Mouse (Mus musculus) hindbrain, embryonic 12.5 days (tissue): Measurements from ENCODE around the gene Oser1. TPM values are rescaled to one million over a fixed set of nuclear protein-coding genes. Genes with fewer than 3 reads are reported as not detected.
"Not testable (repeated sequence)": the region's sequence is repeated elsewhere in the genome, so short reads cannot be mapped to it uniquely, and the experiment has no call there.

ENCODE experiments used
- ATAC-seq: fragments of 200-750 bp; cut with Nextera tagmentation; 2 replicates; pipeline ENCODE4 v1.8.0; 2017; ENCODE audit warnings: moderate TSS enrichment; ENCODE audit not compliant: low FRiP score
- H3K27ac ChIP-seq: fragments of 300-500 bp; sonication (generic); 2 replicates; pipeline ENCODE4 v1.5.1; 2016; ENCODE audit warnings: mild to moderate bottlenecking
- H3K27me3 ChIP-seq: fragments of 300-500 bp; sonication (generic); 2 replicates; pipeline ENCODE4 v1.6.1; 2016; ENCODE audit warnings: mild to moderate bottlenecking
- H3K36me3 ChIP-seq: fragments of 300-500 bp; sonication (generic); 2 replicates; pipeline ENCODE4 v1.6.1; 2016; ENCODE audit warnings: mild to moderate bottlenecking
- H3K4me1 ChIP-seq: fragments of 300-500 bp; sonication (generic); 2 replicates; pipeline ENCODE4 v1.6.1; 2016
- H3K4me2 ChIP-seq: fragments of 300-500 bp; sonication (generic); replicated peaks from 2 replicates; pipeline ENCODE4 v1.6.1; 2016; ENCODE audit warnings: mild to moderate bottlenecking
- H3K4me3 ChIP-seq: fragments of 300-500 bp; sonication (generic); 2 replicates; pipeline ENCODE4 v1.5.1; 2016; ENCODE audit warnings: mild to moderate bottlenecking
- H3K9ac ChIP-seq: fragments of 300-500 bp; sonication (generic); 2 replicates; pipeline ENCODE4 v1.6.1; 2016; ENCODE audit warnings: mild to moderate bottlenecking, moderate library complexity
- H3K9me3 ChIP-seq: fragments of 300-500 bp; sonication (generic); replicated peaks from 2 replicates; pipeline ENCODE4 v1.6.1; 2016; ENCODE audit warnings: mild to moderate bottlenecking
- WGBS: fragments of 180-500 bp; shearing (Covaris S2); methylation state at CpG from one replicate; pipeline ENCODE4 v1.1.7; 2016; 5-methylcytosine and 5-hydroxymethylcytosine counted together
- polyA plus RNA-seq: library from polyadenylated mRNA; unstranded; fragments of >200 nt; fragmentation: Nextera tagmentation; extraction: Ambion mirVana; gene quantifications from 2 replicates; pipeline ENCODE4 v1.2.1, GENCODE M21; 2016

Gene Oser1
- polyA plus RNA-seq, 1 experiment from 2014 or later, result 67.9 TPM

DNA sequence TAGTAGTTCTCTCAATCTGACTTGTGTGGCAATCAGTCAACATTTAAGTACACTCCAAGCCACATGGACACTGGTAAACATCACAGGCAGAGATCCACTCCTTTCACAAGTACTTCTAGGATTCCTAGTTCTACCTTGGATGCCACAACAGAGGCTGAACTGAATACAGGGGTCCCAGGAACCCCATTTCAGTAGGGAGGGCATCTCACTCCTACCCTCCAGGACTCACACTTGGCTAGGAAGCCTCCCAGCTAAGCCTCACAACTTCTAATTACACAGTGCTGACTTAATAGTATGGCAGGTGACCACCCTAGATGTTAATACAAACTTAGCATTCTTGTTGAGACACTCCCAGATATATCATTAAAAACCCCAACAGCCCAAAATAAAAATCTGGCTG is 6.7 kb downstream of the Oser1 start:
- Histone ChIP-seq H3K9me3 (no peaks in the 10 kb centered on the region), H3K27ac (no peak overlapping the region), H3K9ac (peak overlapping the region; percentile 91), H3K36me3 (peaks cover 16% of the 10 kb centered on the region), H3K4me2 (peak overlapping the region; percentile 96), H3K4me1 (peaks cover 27% of the 10 kb centered on the region), H3K27me3 (no peaks in the 10 kb centered on the region), H3K4me3 (peak overlapping the region; percentile 98)
- no peak for ATAC-seq

DNA sequence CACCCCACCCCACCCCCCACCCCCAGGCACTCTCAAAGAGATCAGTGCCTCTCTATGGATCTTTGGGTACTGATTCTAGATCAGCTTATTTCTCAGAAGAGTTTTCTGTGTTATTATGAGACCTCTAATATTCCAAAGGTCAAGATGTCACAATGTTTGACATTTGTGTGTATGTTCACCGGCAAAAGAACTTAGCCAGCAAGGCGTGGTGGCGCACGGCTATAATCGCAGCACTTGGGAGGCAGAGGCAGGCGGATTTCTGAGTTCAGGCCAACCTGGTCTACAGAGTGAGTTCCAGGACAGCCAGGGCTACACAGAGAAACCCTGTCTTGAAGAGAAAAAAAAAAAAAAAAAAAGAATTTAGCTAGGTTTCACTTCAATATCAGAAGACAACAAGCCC is 7.5 kb downstream of the Oser1 start:
- no peak for ATAC-seq
- peaks cover 27% of the 10 kb centered on the region for H3K4me1 ChIP-seq
- 93% methylated on average over 6 of the region's 6 CpGs for WGBS
- H3K4me3 ChIP-seq, result no peak overlapping the region
- no peaks in the 10 kb centered on the region for H3K27me3 ChIP-seq
- no peak overlapping the region for H3K27ac ChIP-seq
- H3K4me2 ChIP-seq, result no peak overlapping the region
- no peaks in the 10 kb centered on the region for H3K9me3 ChIP-seq
- no peak overlapping the region for H3K9ac ChIP-seq
- H3K36me3 ChIP-seq, result peaks cover 16% of the 10 kb centered on the region

DNA sequence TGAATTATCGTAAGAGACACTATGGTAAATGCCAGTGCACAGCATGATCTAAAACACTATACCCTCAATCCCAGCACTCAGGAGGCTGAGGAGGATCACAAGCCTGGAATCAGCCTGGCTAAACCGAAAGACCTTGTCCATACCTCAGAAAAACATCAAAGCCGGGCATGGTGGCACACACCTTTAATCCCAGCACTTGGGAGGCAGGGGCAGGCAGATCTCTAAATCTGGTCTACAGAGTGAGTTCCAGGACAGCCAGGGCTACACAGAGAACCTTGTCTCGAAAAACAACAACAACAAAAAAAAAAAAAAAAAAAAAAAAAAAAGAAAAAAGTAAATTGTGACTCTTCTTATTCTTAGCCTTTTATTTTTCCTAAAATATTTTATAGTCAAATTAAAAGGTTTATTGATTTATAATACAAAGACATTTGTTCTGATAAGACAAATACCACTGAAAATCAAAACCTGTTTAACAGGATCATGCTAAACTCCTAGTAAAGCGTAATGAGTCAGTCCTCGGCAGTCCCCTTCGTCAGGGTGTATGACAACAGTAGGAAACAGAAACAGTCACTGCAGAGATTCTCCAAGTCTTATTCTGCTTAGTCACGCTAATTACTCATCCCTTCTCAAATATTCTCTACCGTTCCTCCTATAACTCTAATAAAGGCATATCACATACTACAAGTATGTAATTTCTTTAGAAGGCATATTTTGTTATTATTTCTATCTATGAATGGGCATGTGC is 11.5 kb downstream of the Oser1 start:
- ATAC-seq, result no peak
- H3K9ac ChIP-seq, result no peak overlapping the region
- H3K4me3 ChIP-seq, result no peak overlapping the region
- peaks cover 52% of the 10 kb centered on the region for H3K36me3 ChIP-seq
- H3K27me3 ChIP-seq, result no peaks in the 10 kb centered on the region
- no peaks in the 10 kb centered on the region for H3K9me3 ChIP-seq
- no peak overlapping the region for H3K4me2 ChIP-seq
- WGBS, result 94% methylated on average over 9 of the region's 9 CpGs
- H3K27ac ChIP-seq, result no peak overlapping the region
- H3K4me1 ChIP-seq, result peaks cover 7% of the 10 kb centered on the region

DNA sequence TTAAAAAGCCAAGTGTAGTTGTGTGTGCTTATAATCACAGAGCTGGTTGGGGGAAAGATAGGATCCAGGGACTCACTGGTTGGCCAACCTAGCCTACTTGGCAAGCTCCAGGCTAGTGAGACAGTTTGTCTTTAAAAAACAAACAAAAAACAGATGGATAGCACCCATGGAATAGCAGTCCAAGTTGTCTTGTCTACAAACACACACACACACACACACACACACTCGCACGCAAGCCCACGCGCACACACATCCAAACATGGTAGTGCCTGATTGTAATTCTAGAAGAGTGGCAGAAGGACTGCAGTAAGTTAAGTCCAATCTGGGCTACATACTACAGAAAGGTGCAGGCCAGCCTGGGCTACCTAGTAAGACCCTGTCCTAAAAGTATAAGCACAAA is 12.1 kb downstream of the Oser1 start:
- no peak overlapping the region for H3K9ac ChIP-seq
- no peak overlapping the region for H3K4me3 ChIP-seq
- no peak for ATAC-seq
- no peaks in the 10 kb centered on the region for H3K27me3 ChIP-seq
- no peak overlapping the region for H3K4me2 ChIP-seq
- 99% methylated on average over 4 of the region's 4 CpGs for WGBS
- peaks cover 55% of the 10 kb centered on the region for H3K36me3 ChIP-seq
- no peaks in the 10 kb centered on the region for H3K9me3 ChIP-seq
- peaks cover 1% of the 10 kb centered on the region; the same call in 1 of the 2 replicates for H3K4me1 ChIP-seq
- no peak overlapping the region for H3K27ac ChIP-seq

DNA sequence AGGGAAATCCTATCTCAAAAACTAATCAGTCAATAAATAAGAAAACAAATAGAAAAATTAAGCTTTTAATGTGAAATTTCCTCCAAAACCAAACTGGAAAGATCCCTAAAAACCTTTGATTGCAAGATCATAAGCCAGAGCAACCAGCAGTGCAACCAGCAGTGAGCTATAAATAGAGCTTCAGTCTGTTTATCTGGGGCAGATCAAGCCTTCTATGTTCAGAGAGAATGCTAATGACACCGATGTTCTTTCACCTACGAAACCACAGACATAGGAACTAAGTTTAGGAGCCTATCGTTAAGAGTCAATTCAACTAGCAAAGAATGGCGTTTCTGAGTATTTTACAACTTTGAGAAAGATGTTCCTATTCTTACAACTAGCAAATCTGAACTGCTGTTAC is 12.7 kb downstream of the Oser1 start:
- WGBS, result 94% methylated on average over 4 of the region's 4 CpGs
- no peak overlapping the region for H3K4me3 ChIP-seq
- no peak for ATAC-seq
- no peaks in the 10 kb centered on the region for H3K9me3 ChIP-seq
- peaks cover 61% of the 10 kb centered on the region for H3K36me3 ChIP-seq
- H3K4me1 ChIP-seq, result no peaks in the 10 kb centered on the region
- H3K27me3 ChIP-seq, result no peaks in the 10 kb centered on the region
- no peak overlapping the region for H3K4me2 ChIP-seq
- no peak overlapping the region for H3K27ac ChIP-seq
- no peak overlapping the region for H3K9ac ChIP-seq

DNA sequence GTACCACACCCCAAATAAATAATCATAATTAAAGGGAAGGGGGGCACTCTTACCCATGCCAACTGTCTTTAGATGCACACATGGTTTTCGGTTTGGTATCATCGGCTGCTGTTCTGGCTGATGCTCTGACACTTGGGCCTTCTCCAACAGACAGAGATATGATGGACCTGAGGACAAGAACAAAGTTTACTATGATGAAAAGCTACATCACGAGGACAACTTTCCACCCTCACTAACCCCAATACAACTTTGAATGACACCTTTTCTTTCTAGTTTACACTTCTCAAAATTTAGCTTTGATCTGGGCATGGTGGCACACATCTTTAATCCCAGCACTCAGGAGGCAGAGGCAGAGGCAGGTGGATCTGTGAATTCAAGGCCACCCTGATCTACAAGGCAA is 13.2 kb downstream of the Oser1 start:
- H3K36me3 ChIP-seq, result peaks cover 62% of the 10 kb centered on the region
- H3K4me2 ChIP-seq, H3K9ac ChIP-seq, H3K9me3 ChIP-seq, H3K4me1 ChIP-seq, ATAC-seq, H3K27ac ChIP-seq, H3K27me3 ChIP-seq, H3K4me3 ChIP-seq: not testable (repeated sequence)
- WGBS, result 97% methylated on average over 3 of the region's 3 CpGs

DNA sequence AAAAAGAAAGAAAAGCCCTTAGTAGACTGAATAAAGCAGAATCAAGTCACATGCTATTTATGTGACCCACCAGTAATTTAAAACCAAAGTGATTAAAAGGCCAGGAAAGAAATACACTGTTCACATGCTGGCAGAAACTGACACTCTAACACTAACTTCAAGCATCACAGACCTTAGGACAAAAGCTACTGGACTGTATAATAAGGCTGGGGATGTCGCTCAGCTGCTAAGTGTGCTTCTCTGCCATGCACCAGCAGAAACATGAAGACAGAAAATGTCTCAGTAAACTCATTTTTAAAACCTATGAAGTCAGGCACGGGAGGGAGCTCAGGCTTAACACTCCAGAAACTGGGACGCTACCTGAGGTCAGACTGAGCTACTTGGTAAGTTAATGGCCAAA is 14.3 kb downstream of the Oser1 start:
- H3K27ac ChIP-seq, result no peak overlapping the region
- no peaks in the 10 kb centered on the region for H3K9me3 ChIP-seq
- H3K36me3 ChIP-seq, result peaks cover 66% of the 10 kb centered on the region
- no peak overlapping the region for H3K4me3 ChIP-seq
- no peak overlapping the region for H3K4me2 ChIP-seq
- no peaks in the 10 kb centered on the region for H3K27me3 ChIP-seq
- WGBS, result 93% methylated on average over 3 of the region's 3 CpGs
- no peaks in the 10 kb centered on the region for H3K4me1 ChIP-seq
- no peak for ATAC-seq
- H3K9ac ChIP-seq, result no peak overlapping the region

DNA sequence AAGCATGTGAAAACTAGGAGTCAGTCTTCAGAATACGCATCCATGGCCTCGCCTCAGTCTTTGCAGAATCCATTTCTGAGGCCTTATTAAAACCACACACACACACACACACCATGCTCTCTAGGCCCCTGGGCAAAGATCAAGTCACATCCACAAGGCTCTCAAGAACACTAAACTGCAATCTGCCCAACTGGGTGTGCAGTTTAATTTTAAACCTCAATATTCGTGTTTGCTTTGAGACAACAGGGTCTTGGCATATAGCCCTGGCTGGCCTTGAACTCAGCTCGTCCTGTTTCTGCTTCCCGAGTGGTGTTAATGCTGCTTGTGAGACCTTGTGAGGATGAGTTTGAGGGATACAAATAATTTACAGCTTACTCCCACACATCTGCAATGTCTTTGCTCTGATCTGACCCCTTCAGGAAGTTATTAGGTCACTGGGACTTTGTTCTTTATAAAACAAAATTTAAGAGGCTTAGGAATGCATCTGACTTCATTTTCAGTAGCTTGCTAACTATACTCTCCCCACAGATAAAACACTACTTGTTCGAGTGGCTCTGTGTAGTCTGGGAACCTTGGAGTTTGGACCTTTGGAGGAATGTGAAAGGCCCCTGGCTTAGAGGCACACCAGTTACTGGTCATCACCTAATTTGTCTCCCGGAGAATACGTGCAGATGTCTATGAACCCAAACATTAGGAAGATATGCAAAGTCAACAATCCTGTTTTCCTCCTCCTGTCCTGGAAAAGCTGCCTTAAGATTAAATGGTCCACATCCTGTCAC is 20.3 kb downstream of the Oser1 start:
- Histone ChIP-seq H3K36me3 (peaks cover 34% of the 10 kb centered on the region), H3K9me3 (no peaks in the 10 kb centered on the region), H3K4me3 (no peak overlapping the region), H3K4me1 (no peaks in the 10 kb centered on the region), H3K27me3 (no peaks in the 10 kb centered on the region), H3K27ac (no peak overlapping the region), H3K4me2 (no peak overlapping the region), H3K9ac (no peak overlapping the region)
- ATAC-seq, result no peak
- WGBS, result 85% methylated on average over 8 of the region's 8 CpGs

DNA sequence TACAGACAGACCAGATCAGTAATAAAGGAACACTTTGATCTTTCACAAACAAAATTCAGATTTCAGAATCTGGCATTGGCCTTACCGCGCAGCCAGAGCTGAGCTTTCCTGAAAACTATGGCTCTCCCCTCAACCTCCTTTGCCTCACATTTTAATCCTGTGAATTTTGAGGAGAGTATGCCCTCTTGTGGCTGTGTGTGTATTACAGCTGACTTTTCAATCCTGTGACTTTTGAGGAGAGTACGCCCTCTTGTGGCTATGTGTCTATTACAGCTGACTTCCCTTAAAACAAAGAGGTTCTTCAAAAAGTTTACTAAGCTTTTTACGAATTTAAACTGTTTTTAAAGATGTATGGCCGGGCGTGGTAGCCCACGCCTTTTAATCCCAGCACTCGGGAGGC is 23.3 kb downstream of the Oser1 start:
- no peak overlapping the region for H3K4me2 ChIP-seq
- H3K9me3 ChIP-seq, result no peaks in the 10 kb centered on the region
- H3K4me1 ChIP-seq, result peaks cover 8% of the 10 kb centered on the region
- no peak overlapping the region for H3K27ac ChIP-seq
- peaks cover 13% of the 10 kb centered on the region for H3K36me3 ChIP-seq
- no peak for ATAC-seq
- WGBS, result 9% methylated on average over 8 of the region's 8 CpGs
- 0 out of 2 replicates have a peak, but pooled peaks cover 3% of the 10 kb centered on the region for H3K27me3 ChIP-seq
- H3K4me3 ChIP-seq, result no peak overlapping the region
- no peak overlapping the region for H3K9ac ChIP-seq

DNA sequence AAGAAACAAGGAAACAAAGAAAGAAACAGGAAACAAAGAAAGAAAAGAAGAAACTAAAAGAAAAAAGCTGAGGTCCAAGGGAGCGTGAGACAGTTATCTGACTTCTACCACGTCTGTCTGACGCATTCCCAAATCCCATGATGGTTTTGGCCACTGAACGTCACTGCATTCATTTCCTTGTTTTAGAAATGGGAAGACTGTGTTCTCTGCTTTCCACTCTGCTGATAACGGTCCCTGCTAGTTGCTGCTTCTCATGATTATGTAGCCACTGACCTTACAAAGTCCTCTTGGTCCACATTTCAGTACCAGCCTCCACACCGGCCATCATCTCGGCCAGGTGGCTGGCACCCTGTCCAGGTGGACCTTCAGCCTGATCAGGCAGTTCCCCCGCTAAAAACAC is 25.3 kb downstream of the Oser1 start:
- Histone ChIP-seq H3K4me3 (no peak overlapping the region), H3K9me3 (no peaks in the 10 kb centered on the region), H3K4me2 (no peak overlapping the region), H3K27ac (no peak overlapping the region), H3K9ac (no peak overlapping the region), H3K36me3 (no peaks in the 10 kb centered on the region), H3K4me1 (peaks cover 8% of the 10 kb centered on the region), H3K27me3 (0 out of 2 replicates have a peak, but pooled peaks cover 3% of the 10 kb centered on the region)
- WGBS, result 84% methylated on average over 8 of the region's 8 CpGs
- ATAC-seq, result no peak

DNA sequence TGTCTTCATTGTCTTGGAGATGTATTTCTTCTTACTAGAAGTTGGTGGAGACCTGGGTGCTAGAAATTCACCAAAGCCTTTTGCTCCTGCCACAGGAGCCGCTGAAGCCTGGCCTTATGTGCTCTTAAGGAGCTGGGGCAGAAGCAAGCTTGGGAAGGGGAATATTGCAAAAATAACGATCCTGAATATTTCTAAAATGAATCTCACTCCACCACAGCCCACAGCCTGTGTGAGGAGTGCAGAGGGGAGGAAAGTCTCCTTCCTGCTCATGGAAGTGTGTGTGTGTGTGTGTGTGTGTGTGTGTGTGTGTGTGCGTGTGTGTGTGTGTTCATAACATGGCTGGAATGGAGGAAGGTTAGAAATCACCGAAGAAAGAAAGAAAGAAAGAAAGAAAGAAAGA is 25.7 kb downstream of the Oser1 start:
- Histone ChIP-seq H3K9me3 (no peaks in the 10 kb centered on the region), H3K4me3 (no peak overlapping the region), H3K4me2 (no peak overlapping the region), H3K27me3 (0 out of 2 replicates have a peak, but pooled peaks cover 3% of the 10 kb centered on the region), H3K27ac (no peak overlapping the region), H3K4me1 (peaks cover 8% of the 10 kb centered on the region), H3K9ac (no peak overlapping the region), H3K36me3 (no peaks in the 10 kb centered on the region)
- ATAC-seq, result no peak
- 82% methylated on average over 4 of the region's 4 CpGs for WGBS

DNA sequence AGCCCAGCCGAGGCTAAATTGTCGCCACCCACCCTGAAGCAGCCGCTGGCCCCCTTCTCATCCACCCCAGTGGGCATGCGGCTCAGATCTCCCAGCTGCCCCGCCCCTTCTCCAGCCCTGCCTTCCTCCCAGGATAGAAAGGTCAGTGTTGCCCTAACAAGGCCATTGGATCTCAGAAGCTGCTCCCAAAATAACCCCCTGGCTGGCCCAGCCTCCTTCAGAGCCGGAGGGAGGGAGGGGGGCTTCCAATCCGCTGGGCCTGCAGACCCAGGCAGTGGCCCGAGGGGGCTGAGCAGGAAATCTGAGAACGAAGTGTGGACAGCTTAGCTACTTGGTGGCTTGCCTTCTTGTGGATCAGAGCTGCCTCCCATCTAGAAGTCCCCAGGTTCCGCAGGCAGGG is 26.6 kb downstream of the Oser1 start, which contains the start of gene Jph2:
Jph2 (minus strand) TSS at position 89 of the 400 bp plus-strand sequence.
- H3K4me1 ChIP-seq, result peaks cover 8% of the 10 kb centered on the region
- ATAC-seq, result no peak
- H3K4me3 ChIP-seq, result no peak within 1 kb of the TSS
- 0 out of 2 replicates have a peak, but pooled peaks cover 3% of the 10 kb centered on the region for H3K27me3 ChIP-seq
- H3K4me2 ChIP-seq, result peak within 1 kb of the TSS; percentile 35
- WGBS, result 12% methylated on average over 10 of the region's 10 CpGs
- H3K27ac ChIP-seq, result no peak within 1 kb of the TSS
- no peaks in the 10 kb centered on the region for H3K9me3 ChIP-seq
- H3K9ac ChIP-seq, result no peak within 1 kb of the TSS
- no peaks in the 10 kb centered on the region for H3K36me3 ChIP-seq
